Mouse (Mus musculus): Measurements from ENCODE around the gene Hoxb8.

Gene Hoxb8

DNA sequence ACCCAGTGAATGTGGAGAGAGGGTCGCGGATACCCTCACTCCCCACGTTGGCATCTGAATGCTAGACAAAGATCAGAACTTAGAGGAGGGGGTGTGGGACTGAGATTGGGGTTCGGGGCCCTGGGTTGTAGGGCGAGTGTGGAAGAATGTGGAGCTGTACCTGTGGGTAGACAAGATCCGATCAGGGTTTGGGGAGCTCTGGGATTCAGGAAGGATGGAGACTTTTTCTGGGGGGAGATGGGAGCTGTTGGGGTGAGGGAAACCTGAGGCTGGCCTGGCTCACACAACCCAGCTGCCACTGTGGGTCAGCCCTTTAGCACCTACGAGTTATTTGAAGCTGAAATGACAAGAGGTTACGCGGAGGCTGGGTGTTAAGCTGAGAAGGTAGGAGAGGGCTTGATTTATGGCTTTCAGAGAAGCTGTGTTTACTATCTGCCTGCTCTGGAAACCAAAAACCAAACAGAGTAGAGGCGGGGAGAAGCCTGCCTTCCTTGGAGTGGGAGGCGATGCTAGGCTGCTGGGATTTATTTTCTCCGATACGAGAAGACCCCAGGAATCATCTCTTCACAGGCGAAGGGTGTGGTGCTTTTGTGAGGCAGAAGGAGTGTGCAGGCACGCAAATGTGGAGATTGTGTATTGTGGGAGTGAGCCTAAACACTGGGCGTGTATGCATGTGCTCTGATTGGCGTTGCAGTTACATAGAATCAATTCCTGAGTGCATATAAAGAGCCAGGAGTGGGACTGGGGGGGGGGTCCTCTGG, 51.7 kb downstream of the Hoxb8 start:
- peaks cover 13% of the 10 kb centered on the region for H3K9me3 ChIP-seq (ENCODE audit: low read length)
- no peaks in the 10 kb centered on the region for H3K36me3 ChIP-seq (ENCODE audit: insufficient read depth, low read length)
- H3K4me1 ChIP-seq (replicated peaks; ENCODE audit: low read depth, low read length), result peaks cover 39% of the 10 kb centered on the region
- TF ChIP-seq CTCF (conservative IDR thresholded peaks at IDR 0.05; ENCODE audit: low read length), result no peak
- TF ChIP-seq NANOG (IDR thresholded peaks at IDR 0.05; ENCODE audit: borderline replicate concordance, low read length), result no peak
- TF ChIP-seq POU5F1 (IDR thresholded peaks at IDR 0.05; ENCODE audit: borderline replicate concordance, low read length), result no peak
- H3K4me3 ChIP-seq (replicated peaks; ENCODE audit: low read length), result peak overlapping the region; percentile 51
- peaks cover 100% of the 10 kb centered on the region for H3K27me3 ChIP-seq (ENCODE audit: insufficient read depth, low read length)

DNA sequence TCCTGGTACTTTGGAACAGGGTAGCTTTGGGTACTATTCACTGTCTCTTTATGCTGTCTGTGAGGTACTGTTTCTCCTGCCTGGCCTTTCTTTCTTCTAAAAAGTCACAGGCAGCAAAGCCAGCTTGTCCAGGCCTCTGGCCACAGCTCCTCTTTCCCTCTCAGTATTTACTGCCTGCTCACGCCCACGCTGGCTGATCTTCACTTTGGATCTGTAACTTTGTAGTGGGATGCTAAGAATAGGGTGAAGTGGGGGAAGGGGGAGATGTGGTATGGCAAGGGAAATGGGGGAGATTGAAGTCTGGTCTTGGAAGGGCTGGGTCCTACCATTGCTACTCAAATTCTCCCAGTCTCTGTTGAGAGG, 52.3 kb downstream of the Hoxb8 start:
- Histone ChIP-seq H3K4me1 (replicated peaks; ENCODE audit: low read depth, low read length) (peaks cover 38% of the 10 kb centered on the region), H3K9me3 (ENCODE audit: low read length) (peaks cover 12% of the 10 kb centered on the region), H3K36me3 (ENCODE audit: insufficient read depth, low read length) (no peaks in the 10 kb centered on the region), H3K27me3 (ENCODE audit: insufficient read depth, low read length) (peaks cover 100% of the 10 kb centered on the region), H3K4me3 (replicated peaks; ENCODE audit: low read length) (no peak overlapping the region)
- TF ChIP-seq POU5F1 (IDR thresholded peaks at IDR 0.05; ENCODE audit: borderline replicate concordance, low read length), result no peak
- no peak for TF ChIP-seq CTCF (conservative IDR thresholded peaks at IDR 0.05; ENCODE audit: low read length)
